Mouse (Mus musculus) heart, adult 9 months (tissue): Measurements from ENCODE around the gene Wwtr1.

Experiments
- DNase-seq, 2 experiments: peaks; one replicate each; pipeline ENCODE4 v3.0.0; 2022; ENCODE audit warnings: low spot score in 2 of 2

Wwtr1 gene

DNA sequence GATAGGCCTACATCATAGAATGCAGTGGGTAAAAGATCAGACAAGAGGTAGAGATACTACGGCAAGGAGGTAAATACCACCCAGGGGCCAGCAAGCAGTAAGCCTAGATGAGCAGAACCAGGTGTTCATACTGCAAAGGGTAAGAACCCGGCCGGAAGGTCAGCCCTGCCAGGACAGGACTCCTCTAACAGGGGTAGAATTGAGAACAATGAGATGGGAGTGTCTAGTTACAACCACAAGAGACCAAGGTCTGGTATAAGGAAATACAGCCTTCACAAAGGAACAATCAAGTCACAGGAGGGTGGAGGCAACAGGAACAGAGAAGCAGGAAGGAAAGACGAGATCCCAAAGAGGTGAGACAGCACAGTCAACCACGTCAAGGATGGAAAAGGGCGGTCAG, 16.9 kb downstream of the Wwtr1 start:
- no peak for DNase-seq

DNA sequence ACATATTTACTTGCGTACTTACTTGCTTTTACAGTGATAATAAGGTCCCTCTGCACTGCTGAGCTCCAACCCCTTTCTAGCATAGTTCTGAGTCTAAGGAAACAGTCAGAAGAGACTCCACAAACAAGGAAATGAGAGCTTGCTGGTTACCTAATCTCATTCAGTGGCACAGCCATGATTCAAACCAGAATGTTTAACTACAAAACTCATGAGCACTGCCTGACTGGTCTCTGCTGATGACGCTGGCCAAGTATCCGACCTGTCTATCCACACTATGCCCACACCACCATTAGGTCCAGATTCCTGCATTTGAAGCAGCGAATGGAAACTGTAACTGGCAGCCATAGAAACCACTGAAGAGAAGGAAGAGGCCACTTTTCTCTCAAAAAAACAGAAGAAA, 18.3 kb downstream of the Wwtr1 start:
- DNase-seq: no peak

DNA sequence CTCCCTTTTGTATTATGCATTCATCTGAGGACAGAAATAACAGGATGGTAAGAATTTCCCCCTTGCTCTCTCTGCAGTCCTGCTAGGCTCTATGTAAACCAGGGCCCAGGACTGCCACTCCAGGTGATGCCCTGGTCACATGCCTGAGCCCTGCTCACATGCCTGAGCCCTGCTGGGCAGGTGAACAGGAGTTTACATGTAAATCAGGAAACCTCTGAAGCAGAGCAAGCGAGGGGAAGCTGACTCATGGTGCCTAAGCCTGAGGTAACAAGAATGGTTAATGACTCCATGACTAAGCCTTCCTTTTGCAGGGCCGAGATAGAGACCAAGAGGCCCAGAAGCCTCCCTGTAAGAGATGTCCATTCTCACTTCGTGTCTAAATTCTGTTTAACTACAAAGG, 20.1 kb downstream of the Wwtr1 start:
- no peak for DNase-seq

DNA sequence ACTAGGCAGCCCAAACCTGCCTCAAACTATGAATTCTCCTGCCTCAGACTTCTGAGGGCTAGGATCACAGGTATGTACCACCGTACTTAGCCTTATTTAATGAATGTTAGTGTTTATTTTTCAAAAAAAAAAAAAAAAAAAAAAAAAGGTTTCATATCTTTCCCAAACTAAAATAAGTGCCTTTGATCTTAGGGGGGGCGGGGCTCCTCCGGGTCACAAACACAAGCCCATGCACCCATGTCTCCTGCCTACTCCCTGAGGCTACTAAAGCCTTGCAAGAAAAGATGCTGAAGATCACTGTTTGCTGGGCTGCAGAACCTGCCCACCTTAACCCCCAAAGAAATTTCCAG, 20.8 kb downstream of the Wwtr1 start:
- DNase-seq: no peak

DNA sequence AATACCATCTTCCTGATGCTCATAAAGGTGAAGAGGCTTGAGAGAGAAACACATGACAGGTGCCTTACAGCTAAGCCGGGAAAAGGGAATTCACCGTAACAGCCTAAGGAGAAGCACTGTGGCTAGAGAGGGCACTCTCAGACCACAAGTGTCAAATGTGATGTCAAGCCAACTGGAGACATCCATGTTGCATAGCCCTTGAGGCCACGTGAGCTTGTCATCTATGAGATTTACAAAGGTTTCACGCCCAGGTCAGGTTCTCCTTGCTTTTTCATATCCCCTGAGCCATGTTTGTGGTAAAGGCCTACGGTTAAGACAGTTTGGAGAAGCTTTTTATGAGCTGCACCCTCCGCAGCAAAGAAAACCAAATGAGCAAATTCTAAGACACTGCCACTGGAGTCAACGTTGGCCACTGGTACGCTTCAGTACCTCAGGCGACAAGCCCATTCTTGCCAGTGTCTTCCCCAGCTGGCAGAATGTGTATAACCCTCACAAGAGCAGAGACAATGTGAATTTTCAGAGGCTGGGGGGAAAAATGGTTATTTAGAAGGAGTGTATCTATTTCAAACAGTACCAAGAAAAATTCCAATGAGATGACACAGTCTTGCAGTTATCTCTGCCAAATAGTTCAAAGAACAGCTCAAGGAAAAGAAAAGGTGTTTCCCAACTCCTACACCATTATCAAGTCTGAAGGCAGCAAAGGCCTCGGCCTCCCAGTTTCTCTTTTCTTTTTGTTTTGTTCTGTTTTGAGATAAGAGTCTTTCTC, 21.4 kb downstream of the Wwtr1 start:
- DNase-seq: no peak

DNA sequence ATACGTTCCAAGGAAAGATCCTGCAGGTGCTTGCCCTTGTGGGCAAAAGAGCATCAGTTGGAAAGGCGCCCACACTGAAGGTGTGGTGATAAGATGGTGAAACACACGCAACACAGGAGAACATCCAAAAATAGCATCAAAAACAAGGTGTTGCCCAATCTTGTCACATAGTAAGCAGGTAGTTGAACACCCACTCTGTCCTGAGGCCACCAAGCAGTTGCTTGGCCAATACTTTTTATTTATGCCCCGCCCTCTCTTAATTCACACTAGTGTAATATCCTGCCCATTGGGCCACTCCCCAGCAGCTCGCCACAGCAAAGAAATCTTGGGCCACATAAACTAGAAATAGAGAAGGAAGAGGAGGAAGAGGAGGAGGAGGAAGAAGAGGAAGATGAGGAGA, 22.6 kb downstream of the Wwtr1 start:
- DNase-seq: no peak

DNA sequence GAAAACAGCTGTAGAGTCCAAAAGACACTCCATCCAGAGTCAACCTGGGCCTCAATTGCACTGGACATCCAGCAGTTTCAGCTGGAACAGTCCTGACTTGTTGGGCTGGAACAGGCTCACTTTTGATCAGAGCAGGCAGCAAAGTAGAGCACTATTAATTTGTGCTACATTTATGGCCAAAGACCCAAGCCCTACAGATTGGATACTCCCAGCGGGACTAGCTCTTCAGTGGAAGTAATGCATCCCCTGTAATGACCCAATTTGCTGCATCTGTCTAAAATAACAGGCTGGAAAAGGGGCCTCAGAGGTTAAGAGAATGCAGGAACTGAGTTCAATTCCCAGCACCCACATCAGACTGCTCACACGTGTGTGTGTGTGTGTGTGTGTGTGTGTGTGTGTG, 24.5 kb downstream of the Wwtr1 start:
- DNase-seq: no peak

DNA sequence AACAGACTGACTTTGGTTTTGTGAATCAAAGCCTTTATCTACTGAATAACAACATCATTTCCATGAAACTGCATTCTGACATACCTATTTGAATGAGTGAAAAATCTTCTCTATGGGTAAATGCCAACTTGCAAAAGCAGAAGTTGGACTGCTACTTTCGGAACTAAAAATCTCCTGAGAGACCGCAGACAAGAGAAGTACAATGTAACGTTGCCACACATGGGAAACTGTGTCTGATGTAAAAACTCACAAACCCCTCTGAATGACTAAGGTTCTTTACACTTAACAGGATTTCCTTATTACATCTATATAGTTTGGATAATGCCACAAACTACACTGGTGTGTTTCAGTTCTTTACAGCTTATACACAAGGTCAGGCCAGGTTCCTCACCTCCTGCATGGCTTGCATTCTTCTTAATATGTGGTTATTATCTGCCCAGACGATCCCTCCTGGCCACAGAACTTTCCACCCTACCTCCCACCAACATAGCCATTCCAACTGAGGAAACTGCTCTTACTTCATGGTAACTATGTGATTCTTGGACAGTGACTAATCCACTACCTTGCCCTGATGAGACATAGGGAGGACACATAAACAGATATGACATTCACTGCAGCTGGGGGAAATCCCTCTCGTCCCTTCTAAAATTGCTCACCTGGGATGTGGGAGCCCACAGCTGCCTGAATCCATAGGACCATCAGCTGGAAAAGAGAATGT, 25.1 kb downstream of the Wwtr1 start:
- no peak for DNase-seq

DNA sequence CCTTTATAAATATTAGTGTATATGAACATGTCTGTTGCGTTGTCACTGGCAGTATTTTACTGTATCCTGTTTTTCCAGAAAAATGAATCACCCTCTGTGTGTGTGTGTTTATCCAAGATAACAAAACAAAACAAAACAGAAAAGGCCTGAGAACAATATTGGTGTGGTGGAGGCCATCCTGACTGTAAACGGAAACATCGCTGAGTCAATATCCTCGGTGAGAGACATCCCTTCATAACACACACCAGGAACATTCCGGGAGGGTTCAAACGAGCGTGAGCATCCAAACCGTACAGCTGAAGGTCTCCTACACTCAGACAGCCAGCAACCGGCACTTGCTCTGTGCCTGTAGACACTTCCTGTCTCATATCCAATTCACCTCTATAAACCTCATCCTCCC, 31.6 kb downstream of the Wwtr1 start:
- DNase-seq: peak in 1 of 2 experiments; percentile 61

DNA sequence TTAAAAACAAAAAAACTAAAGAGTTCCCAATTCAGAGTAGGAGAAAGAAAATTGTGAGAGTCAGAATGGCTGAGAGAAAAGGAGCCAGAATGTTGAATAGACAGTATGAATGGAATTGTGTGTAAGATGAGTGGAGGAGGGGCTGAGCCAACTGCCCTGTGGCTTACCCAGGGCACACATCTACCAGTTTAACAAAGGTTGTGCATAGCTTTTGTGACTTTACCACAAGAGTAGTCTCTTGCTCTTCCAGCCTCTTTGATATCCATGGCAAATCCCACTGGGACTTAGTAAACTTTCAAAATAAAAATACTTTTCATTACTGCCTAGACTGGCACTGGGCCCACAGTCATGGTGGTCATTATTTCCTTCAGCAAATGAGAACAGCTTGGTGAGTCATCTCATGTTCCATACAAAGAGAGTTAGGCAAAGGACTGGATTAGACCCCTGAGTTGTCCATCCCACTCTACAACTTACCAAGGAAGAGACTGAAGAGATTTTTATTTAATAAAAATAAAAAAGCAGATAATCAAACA, 32.8 kb downstream of the Wwtr1 start:
- no peak for DNase-seq

DNA sequence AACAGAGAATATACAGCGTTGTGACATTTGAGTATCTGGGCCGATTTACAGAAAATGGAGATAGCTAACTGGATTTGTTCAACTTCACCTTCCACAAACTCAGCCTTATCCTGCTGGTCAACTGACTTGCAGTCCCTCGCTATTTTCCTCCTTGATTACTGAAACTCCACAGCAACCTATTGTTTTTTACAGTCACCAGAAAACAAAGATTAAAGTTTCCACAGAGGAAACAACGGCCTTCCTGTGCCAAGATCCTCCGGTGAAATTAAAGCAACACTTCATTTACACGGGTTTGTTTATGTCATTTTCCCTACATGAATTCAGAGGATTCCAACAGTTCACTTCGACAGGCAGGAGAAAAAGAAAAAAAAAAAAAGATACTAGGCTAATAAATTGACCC, 34.5 kb downstream of the Wwtr1 start:
- peak in 1 of 2 experiments; percentile 50 for DNase-seq

DNA sequence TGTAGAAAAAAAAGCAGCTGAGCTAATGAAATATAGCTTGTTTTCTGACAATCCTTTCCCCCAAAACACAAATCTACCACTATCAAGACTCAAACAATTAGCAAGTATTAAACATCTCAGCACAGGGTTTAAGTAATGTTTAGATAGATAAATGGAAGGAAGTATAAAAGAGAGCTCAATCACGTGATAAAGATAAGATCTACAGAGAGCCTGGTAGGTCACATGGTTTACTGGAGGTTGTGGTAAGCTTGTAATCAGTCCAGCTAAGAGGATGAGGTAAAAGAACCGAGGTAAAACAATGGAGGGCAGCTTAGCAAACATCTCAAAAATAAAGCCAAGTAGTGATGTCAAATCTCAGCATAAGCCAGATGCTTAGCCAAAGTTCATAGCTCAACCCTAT, 35.2 kb downstream of the Wwtr1 start:
- no peak for DNase-seq

DNA sequence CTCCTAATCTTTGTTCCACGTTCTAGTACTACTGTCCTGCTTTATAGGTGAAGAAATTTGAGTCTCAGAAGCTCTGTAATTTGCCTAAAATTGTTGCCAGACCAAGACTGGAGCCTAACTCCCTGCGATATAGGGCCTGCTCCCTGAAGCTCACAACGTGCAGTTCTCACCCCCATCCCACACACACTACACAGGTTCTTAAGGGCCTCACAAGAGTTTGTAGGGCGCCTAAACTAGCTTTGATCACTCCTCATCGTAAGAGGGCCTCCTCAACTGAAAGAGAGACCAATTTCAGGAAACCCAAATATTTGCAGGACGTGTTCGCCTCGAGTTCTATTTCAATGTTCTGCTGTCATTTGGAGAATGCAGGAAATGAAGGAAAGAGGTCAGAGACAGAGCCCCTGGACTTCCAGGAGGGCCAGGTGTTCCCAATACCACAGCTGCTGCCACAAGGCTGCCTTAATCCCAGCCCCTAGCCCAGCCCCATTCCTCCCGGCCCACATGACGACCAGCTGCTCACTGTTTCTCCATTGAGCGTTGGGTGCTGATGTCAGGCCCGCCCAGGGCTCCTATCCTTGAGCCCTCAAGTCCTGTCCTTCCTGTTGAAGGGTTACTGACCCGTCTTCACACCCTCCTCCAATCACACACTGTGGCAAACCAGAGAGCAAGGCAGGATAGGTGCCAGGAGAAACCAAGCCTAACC, 40.1 kb downstream of the Wwtr1 start:
- DNase-seq: no peak

DNA sequence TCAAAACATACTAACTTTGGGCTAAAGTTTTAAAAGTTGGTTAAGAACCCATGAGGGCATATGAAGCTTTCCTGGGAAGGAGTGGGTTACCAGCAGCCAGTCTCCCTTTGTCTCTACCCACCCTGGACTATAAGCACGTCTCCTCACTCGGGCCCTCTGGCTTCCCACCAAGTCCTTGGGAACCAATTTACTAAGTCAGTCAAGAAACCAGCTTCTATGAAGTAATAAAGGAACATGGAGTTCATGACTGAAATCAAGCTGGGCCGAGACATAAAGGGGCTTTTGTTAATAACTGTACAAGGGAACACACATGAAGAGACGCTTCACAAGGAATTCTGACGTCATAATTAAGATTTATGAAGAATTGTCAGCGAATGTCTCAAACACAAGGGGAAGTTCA, 41.3 kb downstream of the Wwtr1 start:
- no peak for DNase-seq

DNA sequence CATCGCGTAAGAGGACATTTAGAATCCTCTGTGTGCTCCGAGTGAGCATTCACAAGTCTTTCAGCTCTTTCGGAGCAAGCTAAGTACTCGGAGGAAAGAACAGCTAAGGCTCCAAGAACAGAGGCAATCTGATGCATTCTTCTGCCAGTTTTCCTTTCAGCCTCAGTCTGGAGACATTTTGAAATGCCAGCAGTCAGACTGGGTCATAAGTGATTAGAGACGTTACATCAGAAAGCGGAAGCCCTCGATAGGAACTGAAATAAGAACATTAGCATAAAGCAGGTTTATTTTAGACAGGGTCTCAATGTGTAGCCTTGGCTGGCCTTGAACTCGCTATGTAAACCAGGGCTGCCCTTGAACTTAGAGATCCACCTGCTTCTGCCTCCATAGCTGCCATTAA, 41.8 kb downstream of the Wwtr1 start:
- no peak for DNase-seq

DNA sequence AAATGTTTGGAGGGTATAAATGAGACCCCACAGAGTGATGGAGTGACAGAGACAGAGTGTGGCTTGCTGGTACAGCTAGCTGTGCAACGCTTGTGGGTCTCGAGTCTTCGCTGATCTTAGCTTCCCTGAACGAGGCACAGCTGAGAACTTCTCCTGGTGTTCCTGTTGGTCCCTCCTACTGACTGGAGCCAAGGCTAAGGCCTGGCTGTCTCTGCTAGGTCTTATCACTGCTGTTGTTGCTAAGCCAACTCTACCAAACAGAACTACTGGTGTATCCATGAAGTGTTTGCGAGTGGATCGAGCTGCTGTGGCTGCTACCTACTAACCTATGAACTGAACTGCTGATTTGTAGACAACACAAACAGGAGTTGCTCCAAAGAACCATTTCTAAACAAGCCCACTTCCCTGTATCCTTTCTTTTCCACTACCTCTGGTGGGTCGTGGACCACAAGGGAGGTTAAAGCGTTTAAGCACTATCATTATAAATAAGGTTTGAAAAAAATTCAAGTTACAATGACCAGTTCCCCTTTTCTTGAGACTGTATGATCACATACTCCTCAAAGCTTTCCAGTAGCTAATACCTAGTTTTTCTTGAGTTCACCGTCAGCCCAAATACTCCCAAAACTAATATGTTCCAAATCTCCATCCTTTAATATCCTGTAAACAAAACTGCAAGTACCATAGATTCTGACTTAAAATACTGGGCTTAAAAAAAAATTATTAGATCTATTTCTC, 42.6 kb downstream of the Wwtr1 start:
- DNase-seq: peak; percentile 73 to 75

DNA sequence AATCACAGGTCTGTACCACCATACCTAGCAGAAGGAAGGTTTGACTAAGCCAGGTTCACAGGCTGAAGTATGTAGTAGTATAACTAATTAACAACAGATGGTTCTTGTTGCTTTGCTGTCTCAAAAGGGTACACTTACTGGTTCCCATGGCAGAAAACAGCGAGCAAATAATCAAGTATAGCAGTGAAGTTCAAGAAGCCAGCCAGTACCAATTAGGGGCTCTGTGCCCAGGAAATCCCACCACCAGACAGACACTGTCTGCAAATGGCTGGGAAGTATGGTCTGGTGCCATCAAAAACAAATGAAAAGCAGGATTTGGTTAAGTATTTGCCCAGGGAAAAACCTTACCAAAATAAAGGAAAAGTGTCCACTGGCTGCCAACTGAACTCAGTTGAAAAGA, 44.9 kb downstream of the Wwtr1 start:
- DNase-seq: no peak

DNA sequence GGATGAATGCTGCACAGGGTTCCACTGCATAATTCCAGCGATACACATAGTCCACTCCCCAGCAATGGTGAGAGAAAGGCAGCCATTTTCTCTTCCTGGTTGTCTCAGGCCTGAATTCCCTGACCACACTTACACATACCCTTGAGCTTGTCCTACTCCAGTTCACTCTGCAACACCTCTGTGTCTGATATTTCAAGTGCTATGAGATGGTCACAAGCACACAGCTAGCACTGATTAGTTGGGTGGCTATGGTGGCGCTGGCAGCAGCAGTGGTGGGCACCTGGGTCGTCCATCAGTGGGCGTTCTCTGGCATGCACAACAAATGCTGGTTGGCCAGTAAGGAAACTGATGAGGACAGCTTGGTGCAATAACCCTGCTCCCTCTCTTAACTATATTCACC, 45.5 kb downstream of the Wwtr1 start:
- DNase-seq: no peak

DNA sequence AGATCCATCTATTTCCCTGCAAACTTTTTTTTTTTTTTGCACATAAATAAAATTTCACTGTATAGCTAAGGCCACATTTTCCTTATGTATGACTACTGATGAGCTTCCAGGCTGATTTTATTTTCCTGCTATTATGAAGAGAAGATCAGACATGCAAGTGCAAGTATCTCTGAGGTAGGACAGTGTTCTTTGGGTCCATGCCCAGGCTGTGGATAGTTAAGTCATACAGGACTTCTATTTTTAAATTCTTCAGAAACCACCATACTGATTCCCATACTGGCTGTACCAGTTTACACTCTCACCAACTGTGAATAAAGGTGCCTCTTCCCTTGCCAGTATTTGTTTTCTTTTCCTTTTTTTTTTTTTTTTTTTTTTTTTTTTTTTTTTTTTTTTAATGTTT, 48.6 kb downstream of the Wwtr1 start:
- no peak for DNase-seq

DNA sequence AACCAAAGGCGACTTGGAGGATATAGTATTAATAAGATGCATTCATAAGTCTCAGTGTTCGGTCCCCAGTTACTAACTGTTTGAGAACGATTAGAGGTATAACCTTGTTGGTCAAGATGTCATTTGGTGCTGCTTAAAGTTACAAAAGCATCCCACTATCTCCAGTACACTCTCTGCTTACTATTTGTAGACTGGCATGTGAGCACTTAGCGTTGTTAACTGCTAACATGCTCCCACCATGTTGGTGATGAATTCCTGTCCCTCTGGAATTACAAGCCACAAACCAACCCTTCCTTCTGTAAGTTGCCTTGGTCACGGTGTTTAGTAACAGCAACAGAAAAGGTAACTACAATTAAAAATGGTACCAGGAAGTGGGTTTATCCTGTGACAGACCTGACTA, 52.6 kb downstream of the Wwtr1 start:
- DNase-seq: no peak

DNA sequence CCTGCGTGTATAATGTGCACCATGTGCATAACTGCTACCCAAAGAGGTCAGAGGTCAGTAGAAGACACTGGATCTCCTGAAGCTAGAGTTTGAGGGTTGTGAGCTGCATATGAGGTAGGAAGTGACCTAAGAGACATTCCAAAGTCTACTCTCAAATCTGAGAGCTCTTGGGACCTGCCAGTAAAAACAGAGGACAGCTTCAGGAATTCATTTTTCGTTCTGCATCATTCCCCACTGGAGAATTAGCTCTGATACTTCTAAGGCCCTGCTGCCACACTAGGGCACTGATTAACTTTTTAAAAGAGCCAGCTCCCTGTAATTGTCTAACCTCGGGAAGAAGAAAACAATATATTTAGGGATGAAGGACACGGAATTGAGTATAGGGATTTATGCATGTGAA, 53.8 kb downstream of the Wwtr1 start:
- no peak for DNase-seq

DNA sequence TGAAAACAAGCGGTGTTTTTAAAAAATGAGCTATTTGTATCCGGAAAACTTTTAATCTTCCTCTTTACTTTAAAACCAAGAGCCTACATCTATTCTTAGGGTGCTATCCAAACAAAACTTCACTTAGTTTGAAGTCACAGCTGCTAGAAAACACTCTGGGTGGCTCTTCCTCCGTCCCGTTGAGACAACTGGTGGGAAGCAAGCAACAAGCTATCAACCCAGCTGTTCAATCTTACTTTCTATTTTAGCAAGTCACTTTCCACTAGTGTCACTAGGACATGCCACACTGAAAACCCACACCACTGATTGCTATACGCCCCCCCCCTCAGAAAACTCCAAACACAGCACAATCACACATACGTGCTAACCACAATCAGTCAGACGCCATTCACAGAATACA, 55.7 kb downstream of the Wwtr1 start:
- no peak for DNase-seq
